Mouse (Mus musculus) CH12.LX (cell line): Measurements from ENCODE around the gene Nr0b2.

Source experiments
- KAT2A ChIP-seq: IDR thresholded peaks from 2 replicates; pipeline ENCODE4 v1.6.1; 2012; ENCODE audit warnings: low read length, improper control_type of control experiment, inconsistent platforms; ENCODE audit not compliant: insufficient replicate concordance
- MXI1 ChIP-seq: IDR thresholded peaks from 2 replicates; pipeline ENCODE4 v1.6.1; 2011; ENCODE audit warnings: mild to moderate bottlenecking, low read depth, low read length, improper control_type of control experiment
- MYC ChIP-seq: IDR thresholded peaks from 2 replicates; pipeline ENCODE4 v1.6.1; 2011; ENCODE audit warnings: low read depth, mild to moderate bottlenecking, improper control_type of control experiment, low read length

- TF ChIP-seq MYC: no peak
- no peak for TF ChIP-seq KAT2A
- no peak for TF ChIP-seq MXI1
Observed at GRCm38 (mm10) chr4:133569291-133570065, 16.3 kb downstream of the Nr0b2 start.
